Mouse (Mus musculus) CD4-positive, CD25-positive, alpha-beta regulatory T cell (primary cell): ENCODE measurements around the gene Tex2. TPM values are rescaled to one million over a fixed set of nuclear protein-coding genes. Genes with fewer than 3 reads are reported as not detected.

Experiments
- polyA plus RNA-seq: library from polyadenylated mRNA; unstranded; fragments of 100-300 nt; shearing (Covaris generic); gene quantifications from one replicate; pipeline ENCODE4 v1.2.1, GENCODE M21; 2017

The Tex2 gene
- 21.8 TPM for polyA plus RNA-seq

GRCm38 (mm10) chr11:106612961-106613637, at the start of gene Tex2:
Gene Tex2 (minus strand): TSS chr11:106613423.

GRCm38 (mm10) chr11:106487733-106488115, 125.5 kb downstream of the Tex2 start, which contains the start of gene Ern1:
Gene Ern1 (minus strand): TSS chr11:106487852.

Other genes with a start within 250 kb of the Tex2 start
- 0.24 TPM for gene Prr29, start 248.0 kb downstream of the Tex2 start, polyA plus RNA-seq
- gene Icam2, start 225.3 kb downstream of the Tex2 start, polyA plus RNA-seq: 119 TPM
- 4.1 TPM for gene Ern1, start 125.6 kb downstream of the Tex2 start, polyA plus RNA-seq
- gene Pecam1, start 137.2 kb upstream of the Tex2 start, polyA plus RNA-seq: 154 TPM
- gene Milr1, start 137.8 kb upstream of the Tex2 start, polyA plus RNA-seq: 10.8 TPM
- gene Polg2, start 166.1 kb upstream of the Tex2 start, polyA plus RNA-seq: 28.8 TPM
- gene Ddx5, start 175.8 kb upstream of the Tex2 start, polyA plus RNA-seq: 893 TPM
- gene Cep95, start 175.8 kb upstream of the Tex2 start, polyA plus RNA-seq: 44.9 TPM